ENCODE assay signal across 11 mouse cellular contexts in the genomic region with DNA sequence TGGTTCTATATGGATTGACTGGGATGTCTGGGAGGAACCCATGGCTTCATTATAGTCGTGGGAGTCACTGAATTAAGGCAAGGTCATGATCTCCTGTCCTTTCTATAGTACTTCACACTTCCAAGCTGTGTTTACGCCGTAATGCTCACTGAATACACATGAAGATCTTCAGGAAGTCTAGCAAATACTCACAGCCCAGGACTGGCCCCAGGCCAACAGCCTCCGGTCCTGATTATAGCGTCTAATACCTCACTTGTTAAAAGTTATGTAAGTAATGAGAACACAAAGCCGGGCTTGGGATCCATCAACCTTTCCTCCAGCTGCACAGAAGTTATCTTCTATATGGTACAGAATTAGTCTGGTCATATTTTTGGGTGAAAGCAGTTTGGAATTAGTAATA.
DNase-seq lines count a peak whose midpoint lies in the region; ATAC-seq and TF ChIP-seq lines count a peak whose summit lies in the region.
"Had no signal": no experiment of that assay in that cellular context is flagged by ENCODE, and none has a peak within 500 bp of the region (broad histone marks: within the 10 kb centered on the region; RNA-seq: fewer than 3 reads in every experiment).

No protein-coding gene starts in this region.

- no peaks in the 10 kb centered on the region for H3K9me3 ChIP-seq in hindbrain, postnatal 0 days (ENCODE audit: low read length)
- H3K9me3 ChIP-seq in hindbrain, embryonic 11.5 days (ENCODE audit: control insufficient read depth, low read length): no peaks in the 10 kb centered on the region
- H3K9me3 ChIP-seq in lung, embryonic 14.5 days (ENCODE audit: low read depth, low read length): no peaks in the 10 kb centered on the region
- H3K9me3 ChIP-seq in forebrain, embryonic 13.5 days (replicated peaks): no peaks in the 10 kb centered on the region
- H3K9me3 ChIP-seq: midbrain, embryonic 15.5 days; neural tube, embryonic 12.5 days had no signal

- H3K36me3 ChIP-seq in hindbrain, postnatal 0 days (ENCODE audit: insufficient read depth, low read length): no peaks in the 10 kb centered on the region
- no peaks in the 10 kb centered on the region for H3K36me3 ChIP-seq in hindbrain, embryonic 11.5 days (ENCODE audit: control insufficient read depth, insufficient read depth, low read length)
- no peaks in the 10 kb centered on the region for H3K36me3 ChIP-seq in lung, embryonic 14.5 days (ENCODE audit: insufficient read depth)
- no peaks in the 10 kb centered on the region for H3K36me3 ChIP-seq in forebrain, embryonic 13.5 days (ENCODE audit: poor library complexity, severe bottlenecking)
- H3K36me3 ChIP-seq: midbrain, embryonic 15.5 days; neural tube, embryonic 12.5 days had no signal

- H3K27ac ChIP-seq in hindbrain, postnatal 0 days: no peak overlapping the region
- H3K27ac ChIP-seq in hindbrain, embryonic 11.5 days (ENCODE audit: low read depth, low read length): no peak overlapping the region
- H3K27ac ChIP-seq in lung, embryonic 14.5 days (ENCODE audit: low read depth): no peak overlapping the region
- H3K27ac ChIP-seq in forebrain, embryonic 13.5 days: no peak overlapping the region
- H3K27ac ChIP-seq: liver, embryonic 14.5 days; midbrain, embryonic 15.5 days; neural tube, embryonic 12.5 days had no signal

- H3K4me1 ChIP-seq in hindbrain, postnatal 0 days (ENCODE audit: insufficient read depth, low read length): no peaks in the 10 kb centered on the region
- no peaks in the 10 kb centered on the region for H3K4me1 ChIP-seq in hindbrain, embryonic 11.5 days (replicated peaks; ENCODE audit: control insufficient read depth, insufficient read depth, low read length)
- peaks cover 15% of the 10 kb centered on the region for H3K4me1 ChIP-seq in lung, embryonic 14.5 days (ENCODE audit: insufficient read depth)
- peaks cover 31% of the 10 kb centered on the region for H3K4me1 ChIP-seq in forebrain, embryonic 13.5 days

- no peak for TF ChIP-seq CTCF in hindbrain, postnatal 0 days (IDR thresholded peaks at IDR 0.05; ENCODE audit: low read depth)
- TF ChIP-seq CTCF in lung, embryonic 14.5 days (IDR thresholded peaks at IDR 0.05; ENCODE audit: low read depth): no peak

- WGBS in hindbrain, postnatal 0 days: 58% methylated on average over 6 of the region's 6 CpGs
- WGBS in hindbrain, embryonic 11.5 days: 81% methylated on average over 6 of the region's 6 CpGs
- 19% methylated on average over 6 of the region's 6 CpGs for WGBS in lung, embryonic 14.5 days
- WGBS in forebrain, embryonic 13.5 days: 50% methylated on average over 6 of the region's 6 CpGs

- no peaks in the 10 kb centered on the region for H3K27me3 ChIP-seq in hindbrain, postnatal 0 days (ENCODE audit: insufficient read depth, low read length)
- no peaks in the 10 kb centered on the region for H3K27me3 ChIP-seq in hindbrain, embryonic 11.5 days (ENCODE audit: control insufficient read depth, insufficient read depth, low read length)
- H3K27me3 ChIP-seq in lung, embryonic 14.5 days (ENCODE audit: insufficient read depth, low read length): no peaks in the 10 kb centered on the region
- H3K27me3 ChIP-seq in forebrain, embryonic 13.5 days: no peaks in the 10 kb centered on the region
- H3K27me3 ChIP-seq: midbrain, embryonic 15.5 days; neural tube, embryonic 12.5 days had no signal

- no peak overlapping the region for H3K4me3 ChIP-seq in hindbrain, postnatal 0 days (ENCODE audit: low read length)
- no peak overlapping the region for H3K4me3 ChIP-seq in hindbrain, embryonic 11.5 days (ENCODE audit: low read depth, low read length)
- H3K4me3 ChIP-seq in lung, embryonic 14.5 days (ENCODE audit: low read depth, low read length): no peak overlapping the region
- no peak overlapping the region for H3K4me3 ChIP-seq in forebrain, embryonic 13.5 days
- H3K4me3 ChIP-seq: midbrain, embryonic 15.5 days; neural tube, embryonic 12.5 days had no signal

- DNase-seq in adrenal gland, postnatal 14 days: peak; percentile 19
- DNase-seq in adrenal gland, postnatal 25 days: no peak
- peak; percentile 4 for DNase-seq in hindbrain, postnatal 0 days (ENCODE audit: low spot score)
- no peak for DNase-seq in hindbrain, embryonic 11.5 days (ENCODE audit: low spot score)
- peak; percentile 62 for DNase-seq in Muller cell, postnatal 12 days (ENCODE audit: inconsistent ontology term)
- peak; percentile 81 for DNase-seq in lung, embryonic 14.5 days

- no peak overlapping the region for H3K9ac ChIP-seq in hindbrain, postnatal 0 days (replicated peaks; ENCODE audit: low read length)
- H3K9ac ChIP-seq in hindbrain, embryonic 11.5 days (ENCODE audit: low read depth, low read length): no peak overlapping the region
- H3K9ac ChIP-seq in lung, embryonic 14.5 days: no peak overlapping the region
- no peak overlapping the region for H3K9ac ChIP-seq in forebrain, embryonic 13.5 days
- H3K9ac ChIP-seq: liver, embryonic 14.5 days; midbrain, embryonic 15.5 days; neural tube, embryonic 12.5 days had no signal

- H3K4me2 ChIP-seq in hindbrain, postnatal 0 days (ENCODE audit: low read depth, low read length): no peak overlapping the region
- no peak overlapping the region for H3K4me2 ChIP-seq in hindbrain, embryonic 11.5 days (replicated peaks; ENCODE audit: low read depth, low read length)
- no peak overlapping the region for H3K4me2 ChIP-seq in lung, embryonic 14.5 days
- H3K4me2 ChIP-seq in forebrain, embryonic 13.5 days: no peak overlapping the region
- H3K4me2 ChIP-seq: midbrain, embryonic 15.5 days; neural tube, embryonic 12.5 days had no signal

- ATAC-seq in hindbrain, postnatal 0 days: no peak
- ATAC-seq in hindbrain, embryonic 11.5 days (ENCODE audit: low FRiP score): no peak
- no peak for ATAC-seq in lung, embryonic 14.5 days (ENCODE audit: insufficient read depth)
- no peak for ATAC-seq in megakaryocyte, adult 5-6 weeks (ENCODE audit: poor library complexity, severe bottlenecking)
- no peak for ATAC-seq in forebrain, embryonic 13.5 days
- ATAC-seq: midbrain, embryonic 15.5 days had no signal

Comparison
In these comparisons a context has a peak if more than half of its experiments do, and no peak if none do; other contexts are left out.
1. DNase-seq: peak in adrenal gland, postnatal 14 days (single experiment), hindbrain, postnatal 0 days (single experiment), Muller cell, postnatal 12 days (single experiment) and lung, embryonic 14.5 days (single experiment); none in adrenal gland, postnatal 25 days (single experiment) and hindbrain, embryonic 11.5 days (single experiment).